Mouse (Mus musculus) hindbrain, embryonic 11.5 days (tissue): Measurements from ENCODE around the gene Zfp219. TPM values are rescaled to one million over a fixed set of nuclear protein-coding genes. Genes with fewer than 3 reads are reported as not detected.

ENCODE experiments used
- ATAC-seq: fragments of 200-750 bp; cut with Nextera tagmentation; 2 replicates; pipeline ENCODE4 v1.8.0; 2017; ENCODE audit warnings: mild to moderate bottlenecking, moderate TSS enrichment, moderate library complexity; ENCODE audit not compliant: low FRiP score
- DNase-seq: peaks from one replicate; pipeline ENCODE4 v3.0.0-alpha.2; 2015; ENCODE audit warnings: low spot score
- H3K27ac ChIP-seq: fragments of 300-500 bp; sonication (generic); 2 replicates; pipeline ENCODE4 v1.5.1; 2014; ENCODE audit warnings: mild to moderate bottlenecking, low read depth, low read length
- H3K27me3 ChIP-seq: fragments of 300-500 bp; sonication (generic); 2 replicates; pipeline ENCODE4 v1.6.1; 2014; ENCODE audit warnings: mild to moderate bottlenecking, low read length, moderate library complexity, mixed read lengths; ENCODE audit not compliant: control insufficient read depth, insufficient read depth
- H3K36me3 ChIP-seq: fragments of 300-500 bp; sonication (generic); 2 replicates; pipeline ENCODE4 v1.6.1; 2014; ENCODE audit warnings: mild to moderate bottlenecking, low read length, moderate library complexity, mixed read lengths; ENCODE audit not compliant: control insufficient read depth, insufficient read depth
- H3K4me1 ChIP-seq: fragments of 300-500 bp; sonication (generic); replicated peaks from 2 replicates; pipeline ENCODE4 v1.6.1; 2014; ENCODE audit warnings: low read length, mixed read lengths; ENCODE audit not compliant: control insufficient read depth, insufficient read depth
- H3K4me2 ChIP-seq: fragments of 300-500 bp; sonication (generic); replicated peaks from 2 replicates; pipeline ENCODE4 v1.6.1; 2014; ENCODE audit warnings: mild to moderate bottlenecking, low read depth, low read length
- H3K4me3 ChIP-seq: fragments of 300-500 bp; sonication (generic); 2 replicates; pipeline ENCODE4 v1.5.1; 2014; ENCODE audit warnings: low read depth, low read length
- H3K9ac ChIP-seq: fragments of 300-500 bp; sonication (generic); 2 replicates; pipeline ENCODE4 v1.6.1; 2014; ENCODE audit warnings: low read depth, low read length
- H3K9me3 ChIP-seq: fragments of 300-500 bp; sonication (generic); 2 replicates; pipeline ENCODE4 v1.6.1; 2016; ENCODE audit warnings: low read length; ENCODE audit not compliant: control insufficient read depth
- WGBS: fragments of 180-500 bp; shearing (Covaris S2); extraction: QIAGEN DNeasy Blood & Tissue Kit; methylation state at CpG from one replicate; pipeline ENCODE4 v1.1.7; 2014; 5-methylcytosine and 5-hydroxymethylcytosine counted together
- polyA plus RNA-seq: library from polyadenylated mRNA; unstranded; fragments of >200 nt; fragmentation: Nextera tagmentation; extraction: Ambion mirVana; gene quantifications from 2 replicates; pipeline ENCODE4 v1.2.1, GENCODE M21; 2014

The Zfp219 gene
- polyA plus RNA-seq, 1 experiment from 2014 or later, result 55.3 TPM

- ATAC-seq (no peak), DNase-seq (no peak)
- H3K27ac ChIP-seq, result no peak overlapping the region
- H3K27me3 ChIP-seq, result no peaks in the 10 kb centered on the region
- H3K9ac ChIP-seq, result no peak overlapping the region
- no peaks in the 10 kb centered on the region for H3K36me3 ChIP-seq
- H3K4me1 ChIP-seq, result peaks cover 8% of the 10 kb centered on the region
- H3K4me3 ChIP-seq, result no peak overlapping the region
- no peaks in the 10 kb centered on the region for H3K9me3 ChIP-seq
- H3K4me2 ChIP-seq, result no peak overlapping the region
- 90% methylated on average over 8 of the region's 8 CpGs for WGBS
Measured at GRCm38 (mm10) chr14:52021568-52022212, 1.2 kb upstream of the Zfp219 start.

GRCm38 (mm10) chr14:52021138-52021529 lies 601 bp upstream of the Zfp219 start:
- Histone ChIP-seq H3K4me2 (no peak overlapping the region), H3K4me1 (peaks cover 8% of the 10 kb centered on the region), H3K27ac (no peak overlapping the region; the same call in 1 of the 2 replicates), H3K36me3 (no peaks in the 10 kb centered on the region), H3K27me3 (no peaks in the 10 kb centered on the region), H3K4me3 (0 out of 2 replicates have a peak overlapping the region, but pooled peaks have one; percentile 53), H3K9me3 (no peaks in the 10 kb centered on the region), H3K9ac (no peak overlapping the region)
- DNase-seq (no peak), ATAC-seq (no peak)
- WGBS, result 75% methylated on average over 4 of the region's 4 CpGs

- WGBS, result under 1% methylated on average over 65 of the region's 74 CpGs
- H3K4me3 ChIP-seq, result peak overlapping the region; percentile 53
- peak overlapping the region; percentile 92 for H3K9ac ChIP-seq
- H3K4me2 ChIP-seq, result peak overlapping the region; percentile 60
- no peaks in the 10 kb centered on the region for H3K27me3 ChIP-seq
- peak; percentile 92 for ATAC-seq
- DNase-seq, result peak; percentile 98
- no peaks in the 10 kb centered on the region for H3K36me3 ChIP-seq
- H3K27ac ChIP-seq, result peak overlapping the region; percentile 97
- peaks cover 16% of the 10 kb centered on the region for H3K4me1 ChIP-seq
- H3K9me3 ChIP-seq, result no peaks in the 10 kb centered on the region
Measured at GRCm38 (mm10) chr14:52019590-52020340, 768 bp downstream of the Zfp219 start.

GRCm38 (mm10) chr14:52019051-52019589 lies 1.4 kb downstream of the Zfp219 start:
- DNase-seq (no peak), ATAC-seq (no peak)
- Histone ChIP-seq H3K36me3 (no peaks in the 10 kb centered on the region), H3K9me3 (no peaks in the 10 kb centered on the region), H3K4me2 (peak overlapping the region; percentile 60), H3K4me3 (peak overlapping the region; percentile 53), H3K27me3 (no peaks in the 10 kb centered on the region), H3K9ac (peak overlapping the region; percentile 92), H3K27ac (peak overlapping the region; percentile 97), H3K4me1 (peaks cover 16% of the 10 kb centered on the region)
- 38% methylated on average over 12 of the region's 12 CpGs for WGBS

- Histone ChIP-seq H3K4me1 (peaks cover 16% of the 10 kb centered on the region), H3K9ac (peak overlapping the region; percentile 92; the same call in 1 of the 2 replicates)
- WGBS, result 86% methylated on average over 15 of the region's 15 CpGs
Measured at GRCm38 (mm10) chr14:52018248-52019050, 2.1 kb downstream of the Zfp219 start.

DNA sequence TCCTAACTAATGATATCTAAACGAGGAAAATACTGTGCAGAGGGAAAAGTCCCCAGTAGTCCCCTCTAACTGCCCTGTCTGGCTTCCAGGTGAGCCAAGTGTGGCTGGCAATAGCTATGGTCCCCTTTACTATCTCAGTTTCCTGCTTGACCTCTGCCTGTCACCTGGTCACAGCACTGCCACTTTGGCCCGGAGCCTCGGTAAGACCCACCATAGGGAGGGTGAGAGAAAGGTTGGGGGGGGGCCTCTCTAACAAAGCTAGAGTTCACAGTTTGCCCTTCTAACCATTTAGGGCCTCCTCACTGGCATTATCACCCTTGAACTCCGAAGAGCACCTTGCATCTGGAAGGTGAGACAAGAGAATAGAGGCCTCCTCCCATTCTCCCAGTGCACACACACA lies 2.9 kb downstream of the Zfp219 start:
- WGBS, result 87% methylated on average over 4 of the region's 4 CpGs
- no peak overlapping the region for H3K27ac ChIP-seq
- H3K4me1 ChIP-seq, result peaks cover 13% of the 10 kb centered on the region
- H3K9me3 ChIP-seq, result no peaks in the 10 kb centered on the region
- no peaks in the 10 kb centered on the region for H3K27me3 ChIP-seq
- H3K36me3 ChIP-seq, result no peaks in the 10 kb centered on the region
- no peak for ATAC-seq
- no peak overlapping the region for H3K4me2 ChIP-seq
- no peak overlapping the region for H3K4me3 ChIP-seq
- H3K9ac ChIP-seq, result no peak overlapping the region
- no peak for DNase-seq

More at GRCm38 (mm10) chr14:52018248-52019050, 2.1 kb downstream of the Zfp219 start:
- H3K36me3 ChIP-seq, result no peaks in the 10 kb centered on the region
- no peaks in the 10 kb centered on the region for H3K27me3 ChIP-seq
- peak overlapping the region; percentile 97 for H3K27ac ChIP-seq
- DNase-seq, result no peak
- no peaks in the 10 kb centered on the region for H3K9me3 ChIP-seq
- ATAC-seq, result no peak
- peak overlapping the region; percentile 53; the same call in 1 of the 2 replicates for H3K4me3 ChIP-seq
- H3K4me2 ChIP-seq, result peak overlapping the region; percentile 60

DNA sequence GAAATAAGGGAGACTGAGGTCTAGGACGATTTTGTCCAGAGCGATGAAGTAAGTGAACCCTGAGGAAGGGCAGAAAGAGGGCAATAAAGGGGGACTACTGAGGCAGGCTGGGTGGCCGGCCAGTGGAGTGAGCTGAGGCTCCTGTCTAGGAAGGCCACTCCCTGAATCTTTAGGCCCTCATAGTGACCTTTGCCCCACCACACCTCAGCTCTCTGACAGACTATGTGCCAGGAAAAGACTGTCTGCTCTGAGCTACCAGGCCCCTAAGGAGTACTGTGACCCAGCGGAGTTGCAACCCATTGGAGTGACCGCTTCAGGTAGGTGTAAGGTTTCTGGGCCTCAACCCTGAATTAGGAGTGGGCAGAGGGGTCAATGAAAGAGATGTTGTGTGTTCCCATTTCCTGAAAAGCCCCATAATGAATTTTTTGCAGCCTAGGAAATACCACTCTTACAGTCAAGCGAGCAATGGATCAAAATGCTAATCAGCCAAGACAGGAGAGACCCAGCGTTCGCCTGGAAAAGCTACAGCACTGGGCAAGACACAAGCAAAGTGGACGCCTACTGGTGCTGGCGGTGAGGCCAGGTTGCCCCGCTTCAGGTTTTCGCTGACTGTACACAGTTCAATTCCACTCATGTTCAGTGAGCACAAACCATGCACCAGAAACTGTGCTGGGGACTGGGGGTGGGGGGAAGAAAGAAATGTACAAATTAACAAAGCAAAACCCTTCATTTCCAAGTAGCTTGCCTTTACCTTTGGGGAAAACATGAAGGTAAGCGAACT lies 3.7 kb downstream of the Zfp219 start:
- H3K27me3 ChIP-seq, result no peaks in the 10 kb centered on the region
- peaks cover 16% of the 10 kb centered on the region for H3K4me1 ChIP-seq
- no peak overlapping the region for H3K4me3 ChIP-seq
- no peaks in the 10 kb centered on the region for H3K36me3 ChIP-seq
- H3K27ac ChIP-seq, result peak overlapping the region; percentile 24; the same call in 1 of the 2 replicates
- H3K9me3 ChIP-seq, result no peaks in the 10 kb centered on the region
- 72% methylated on average over 13 of the region's 13 CpGs for WGBS
- H3K9ac ChIP-seq, result peak overlapping the region; percentile 15; the same call in 1 of the 2 replicates
- DNase-seq, result no peak
- no peak for ATAC-seq
- no peak overlapping the region for H3K4me2 ChIP-seq
